Mouse (Mus musculus): ENCODE results near the gene Ep400.

The Ep400 gene

DNA sequence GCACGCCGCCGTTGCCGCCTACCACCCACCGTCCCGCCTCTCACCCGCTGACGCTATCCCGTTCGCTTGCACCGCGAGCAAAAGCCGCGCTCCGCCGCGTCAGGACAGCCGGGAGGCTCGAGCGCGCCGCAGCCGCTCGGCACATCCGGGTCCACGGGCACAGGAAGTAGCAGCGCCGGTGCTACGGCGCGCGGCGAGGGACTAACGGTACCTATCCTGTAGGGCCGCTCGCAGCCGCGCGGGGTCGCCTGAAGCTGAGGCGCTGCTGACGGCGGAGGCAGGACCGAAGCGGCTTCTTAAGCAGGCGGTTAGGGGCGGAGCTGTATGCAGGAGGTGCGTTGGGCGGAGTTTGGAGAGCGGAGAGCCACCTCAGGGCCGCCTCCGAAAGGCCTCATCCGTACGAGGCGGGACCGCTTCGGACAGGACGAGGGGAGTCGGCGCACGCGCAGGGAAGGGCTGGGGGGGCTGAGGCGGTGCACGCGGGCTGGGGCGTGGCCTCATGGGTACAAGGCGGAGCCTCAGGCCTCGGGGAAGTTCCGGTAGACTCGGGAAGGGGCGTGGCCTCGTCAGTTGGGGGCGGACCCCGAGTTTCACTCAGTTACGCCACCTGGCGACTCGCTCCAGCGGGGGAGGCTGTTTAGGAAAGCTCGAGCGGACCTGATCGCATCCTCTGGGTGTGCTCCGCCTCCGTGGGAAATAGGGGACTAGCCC, at the start of gene Ep400:
TSS of gene Ep400 (minus strand) at position 270 of the 711 bp plus-strand sequence.
- peak; percentile 100 for DNase-seq (ENCODE audit: low spot score)

DNA sequence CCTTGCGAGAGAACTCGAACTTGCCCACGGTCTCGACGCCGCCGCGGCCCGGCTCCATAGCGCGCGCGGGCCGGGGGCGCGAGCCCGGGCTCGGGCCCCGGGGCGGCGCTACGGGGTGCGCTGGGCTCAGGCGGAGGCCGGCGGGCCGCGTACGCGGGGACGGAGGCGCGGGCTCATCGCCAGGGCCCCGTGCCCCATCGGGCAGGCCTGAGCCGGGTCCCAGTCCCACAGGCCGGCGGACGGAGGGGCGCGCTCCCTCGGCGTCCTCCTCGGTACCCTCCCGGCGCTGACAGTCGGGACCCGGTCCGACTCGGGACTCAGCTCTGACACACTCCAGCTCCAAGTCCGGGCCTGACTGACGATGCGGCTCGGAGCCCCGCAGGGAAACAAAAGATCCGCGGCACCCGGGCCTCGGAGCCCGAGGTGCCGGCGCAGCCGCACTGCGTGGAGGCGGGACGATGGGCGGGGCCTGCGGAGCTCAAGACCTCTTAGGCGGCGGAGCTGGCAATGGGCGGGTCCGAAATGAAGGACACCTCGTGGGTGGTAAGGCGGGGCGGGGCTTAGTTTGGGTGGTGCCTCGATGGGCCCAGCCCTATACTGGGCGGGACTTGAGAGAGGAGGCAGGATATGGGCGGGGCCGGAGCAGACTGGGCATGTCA, 39.3 kb upstream of the Ep400 start, which contains the start of gene Ulk1:
TSS of gene Ulk1 (minus strand) at position 431 of the 659 bp plus-strand sequence.
- DNase-seq (ENCODE audit: low spot score) = peak; percentile 100

DNA sequence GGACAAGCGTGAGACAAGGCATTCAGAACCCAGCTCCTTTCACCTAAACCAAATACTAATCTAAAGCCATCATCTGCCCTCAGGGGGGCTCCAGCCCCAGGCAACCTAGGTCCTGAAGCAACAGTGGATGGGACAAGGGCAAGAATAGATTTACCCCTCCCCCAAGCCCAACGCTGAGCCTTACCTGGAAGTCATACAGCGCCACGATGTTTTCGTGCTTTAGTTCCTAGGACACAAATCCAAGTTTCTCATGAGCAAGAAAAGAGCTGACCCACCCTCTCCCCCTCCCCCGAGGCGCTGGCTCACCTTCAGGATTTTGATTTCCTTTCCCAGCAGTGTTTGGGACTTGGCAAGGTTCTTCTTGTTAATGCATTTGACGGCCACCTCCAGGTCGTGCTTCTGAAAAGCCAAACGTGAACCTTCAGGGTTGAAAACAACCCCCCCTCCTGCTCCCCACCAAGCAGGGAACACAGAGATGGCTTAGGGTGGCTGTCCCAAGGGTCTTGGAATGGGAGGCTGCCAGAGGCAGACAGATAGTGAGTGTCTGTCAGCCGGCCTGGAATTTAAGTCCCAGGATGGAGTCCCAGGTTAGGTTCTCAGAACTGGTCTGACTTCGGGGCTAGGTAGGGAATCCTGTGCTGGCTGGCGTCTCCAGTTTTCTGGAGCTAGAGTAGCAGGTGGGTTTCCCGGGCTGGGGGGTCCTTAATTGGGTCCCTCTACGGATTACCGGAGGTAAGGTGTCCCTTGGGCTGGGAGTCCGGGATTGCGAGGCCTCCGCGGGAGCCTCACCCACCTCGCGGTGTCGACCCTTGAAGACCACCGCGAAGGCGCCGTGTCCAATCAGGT, 38.5 kb upstream of the Ep400 start:
- DNase-seq (ENCODE audit: low spot score) = peak; percentile 51

DNA sequence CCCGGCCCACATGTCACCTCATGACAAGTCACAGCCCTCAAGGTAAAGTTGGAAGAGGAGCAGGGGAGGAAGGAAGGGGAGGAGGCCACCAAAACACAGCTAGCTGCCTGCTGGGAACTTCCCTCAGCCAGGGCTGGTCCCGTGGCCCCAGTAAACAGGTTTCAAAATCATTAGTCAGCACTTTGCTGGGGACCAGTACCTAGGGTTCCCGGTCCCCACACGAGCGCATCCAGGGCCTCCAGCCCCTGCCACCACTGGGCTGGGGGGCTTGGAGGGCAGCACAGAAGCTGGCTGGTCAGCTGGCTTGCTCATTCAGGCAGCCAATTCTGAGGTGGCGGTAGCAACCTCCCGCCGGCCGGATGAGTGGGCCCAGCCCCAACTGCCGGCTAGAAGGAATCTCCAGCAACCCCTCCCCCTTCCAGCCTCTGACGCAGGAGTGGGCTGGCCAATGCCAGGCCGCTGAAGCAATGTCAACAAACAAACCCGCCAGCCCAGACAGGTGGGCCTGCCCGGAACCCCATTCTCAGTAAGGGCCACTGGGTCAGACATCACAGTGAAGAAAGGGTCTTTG, 37.6 kb upstream of the Ep400 start:
- DNase-seq (ENCODE audit: low spot score) = peak; percentile 88

- DNase-seq (ENCODE audit: low spot score) = no peak
Observed at GRCm38 (mm10) chr5:110807453-110807852, 36.9 kb upstream of the Ep400 start.

DNA sequence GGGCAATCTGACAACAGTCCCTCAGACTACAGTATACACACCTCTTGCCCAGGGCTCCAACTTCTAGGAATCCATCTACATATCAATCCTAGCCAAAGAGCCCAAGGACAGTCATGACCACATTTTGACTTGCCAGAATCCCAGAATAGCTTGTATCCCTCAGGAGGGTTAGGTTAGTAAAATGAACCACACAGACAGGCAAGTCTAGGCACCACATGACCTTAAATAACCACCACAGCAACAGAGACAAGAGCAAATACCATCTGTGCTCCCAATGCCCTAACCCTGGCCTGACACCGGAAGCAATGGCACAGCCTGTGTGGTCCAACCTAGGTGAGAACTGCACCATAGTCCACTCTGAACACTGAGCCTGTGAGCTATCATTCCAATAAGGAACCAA, 36.2 kb upstream of the Ep400 start:
- DNase-seq (ENCODE audit: low spot score) = no peak

DNA sequence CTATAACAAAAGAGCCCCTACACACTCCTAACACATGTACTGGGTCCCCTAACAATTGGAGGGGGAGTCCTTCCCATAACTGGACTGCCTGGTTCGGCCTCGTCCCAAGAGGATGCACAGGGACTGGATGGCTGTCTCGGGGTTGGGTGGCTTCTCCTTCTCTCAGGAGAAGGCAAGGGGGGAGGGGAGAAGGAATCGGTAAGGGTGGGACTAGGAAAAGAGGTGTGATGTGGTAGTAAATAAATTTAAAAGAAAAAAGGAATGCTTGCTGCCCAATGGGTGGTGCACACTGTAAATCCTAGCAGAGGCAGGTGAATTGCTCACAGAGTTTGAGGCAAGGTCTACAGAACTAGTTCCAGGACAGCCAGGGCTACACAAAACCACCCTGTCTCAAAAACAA, 35.6 kb upstream of the Ep400 start:
- DNase-seq (ENCODE audit: low spot score) = no peak

DNA sequence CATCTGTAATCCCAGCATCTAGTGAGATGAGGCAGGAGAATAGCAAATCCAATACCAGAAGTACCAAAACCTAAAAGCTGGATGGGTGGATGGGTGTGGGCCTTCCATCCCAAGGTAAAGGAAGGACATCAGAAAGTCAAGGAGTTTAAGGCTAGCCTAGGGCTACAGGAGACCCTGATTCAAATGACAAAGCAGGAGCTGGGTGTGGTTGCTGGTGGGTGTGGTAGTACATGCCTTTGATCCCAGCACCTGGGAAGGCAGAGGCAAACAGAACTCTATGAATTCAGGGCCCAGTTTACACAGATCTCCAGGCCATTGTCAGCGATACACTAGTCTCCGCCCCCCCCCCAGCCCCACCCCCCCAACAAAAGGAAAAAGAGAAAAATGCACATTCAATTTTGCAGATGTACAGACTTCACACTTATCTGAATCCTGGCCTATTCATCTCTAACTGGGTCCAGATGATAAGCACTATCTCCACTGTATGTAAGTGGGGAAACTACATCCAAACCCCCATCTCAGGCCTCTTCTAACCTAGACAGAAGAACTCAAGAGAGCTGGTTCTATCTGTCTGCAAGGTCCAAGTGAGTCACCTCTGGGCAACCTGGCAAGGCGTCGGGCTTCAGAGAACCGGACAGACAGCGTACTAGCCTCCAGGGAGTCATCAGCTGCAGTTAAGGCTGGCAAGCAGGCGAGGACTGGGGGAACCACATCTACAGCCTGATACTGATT, 33.7 kb upstream of the Ep400 start:
- no peak for DNase-seq (ENCODE audit: low spot score)

DNA sequence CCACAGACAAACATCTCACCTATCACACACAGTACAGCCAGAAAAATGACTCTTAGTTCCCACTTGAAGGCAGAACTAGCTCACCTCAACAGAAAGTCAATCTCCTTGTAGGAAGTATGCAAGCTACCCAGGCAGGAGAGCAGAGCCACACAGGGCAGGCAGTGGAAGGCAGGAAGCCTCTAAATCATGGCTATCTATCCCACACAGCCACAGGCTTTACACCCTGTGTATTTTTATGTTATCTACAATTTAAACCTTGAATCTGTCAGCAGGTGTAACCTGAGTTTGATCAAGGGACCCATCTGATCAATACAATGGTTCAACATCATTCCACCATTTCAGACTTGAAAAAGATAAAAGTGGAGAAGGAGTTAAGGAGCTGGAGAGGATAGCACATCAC, 32.3 kb upstream of the Ep400 start:
- DNase-seq (ENCODE audit: low spot score) = no peak

DNA sequence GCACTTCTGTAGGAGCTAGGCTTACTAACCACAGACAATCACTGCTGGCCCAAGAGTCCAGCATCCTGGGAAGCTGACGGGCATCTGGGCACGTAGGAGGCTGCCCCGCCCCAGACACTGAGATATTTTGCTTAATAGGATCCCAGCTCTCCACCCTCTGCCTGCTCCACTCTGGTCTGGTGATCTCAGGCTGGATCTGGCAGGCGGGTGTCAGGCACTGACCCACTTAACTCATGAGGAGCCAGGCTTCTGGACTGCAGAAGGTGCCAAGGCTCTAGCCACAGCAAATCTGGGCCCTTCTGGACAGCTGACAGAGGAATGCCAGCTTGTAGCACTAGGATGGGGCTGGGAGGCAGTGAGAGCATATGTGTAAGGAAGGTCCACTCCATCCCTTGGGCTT, 31.7 kb upstream of the Ep400 start:
- no peak for DNase-seq (ENCODE audit: low spot score)

DNA sequence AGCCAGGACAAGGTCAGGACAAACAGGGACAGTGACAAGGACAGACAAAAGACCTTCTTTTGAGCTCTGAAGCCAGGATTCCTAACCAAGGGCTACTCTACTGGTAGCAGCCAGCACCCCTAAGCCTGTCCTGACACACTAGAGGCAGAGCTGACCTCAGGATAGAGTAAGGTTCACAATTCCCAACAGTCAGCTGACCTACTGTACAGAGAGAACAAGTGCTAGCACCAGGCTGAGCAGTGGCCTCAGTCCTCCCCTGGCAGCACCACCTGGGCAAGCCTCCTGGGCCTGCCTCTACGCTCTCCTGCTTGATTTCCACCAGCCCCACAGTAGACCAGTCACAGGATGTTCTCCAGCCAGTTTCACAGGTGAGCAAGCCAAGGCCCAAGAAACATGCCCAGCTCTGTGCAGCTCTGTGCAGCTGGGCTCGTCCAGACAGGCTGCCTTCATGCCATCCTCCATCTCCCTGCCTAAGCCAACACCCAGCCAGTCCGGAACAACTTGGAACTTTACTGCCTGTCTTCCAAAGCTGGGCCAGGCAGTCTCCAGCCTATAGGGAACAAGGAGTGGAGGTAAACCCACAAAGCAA, 30.6 kb upstream of the Ep400 start:
- DNase-seq (ENCODE audit: low spot score) = no peak

DNA sequence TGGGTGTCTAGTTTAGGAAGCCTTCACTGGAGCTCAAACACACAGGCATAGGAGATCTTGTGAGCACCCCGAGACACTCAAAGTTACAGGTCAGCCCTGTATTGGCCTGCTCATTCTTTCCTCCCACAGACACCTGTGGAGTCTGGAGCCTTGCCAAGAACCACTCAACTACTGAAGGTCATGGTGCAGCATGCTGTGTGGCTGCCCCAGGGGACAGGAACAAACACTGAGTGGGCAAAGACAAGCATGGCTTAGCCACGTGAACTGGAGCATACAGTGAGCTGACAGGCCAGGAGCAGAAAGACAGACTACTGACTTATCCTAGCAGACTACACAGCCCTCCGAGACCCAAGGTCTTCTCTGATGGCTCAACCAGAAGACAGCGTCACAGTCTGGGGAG, 27.2 kb upstream of the Ep400 start:
- DNase-seq (ENCODE audit: low spot score) = no peak

DNA sequence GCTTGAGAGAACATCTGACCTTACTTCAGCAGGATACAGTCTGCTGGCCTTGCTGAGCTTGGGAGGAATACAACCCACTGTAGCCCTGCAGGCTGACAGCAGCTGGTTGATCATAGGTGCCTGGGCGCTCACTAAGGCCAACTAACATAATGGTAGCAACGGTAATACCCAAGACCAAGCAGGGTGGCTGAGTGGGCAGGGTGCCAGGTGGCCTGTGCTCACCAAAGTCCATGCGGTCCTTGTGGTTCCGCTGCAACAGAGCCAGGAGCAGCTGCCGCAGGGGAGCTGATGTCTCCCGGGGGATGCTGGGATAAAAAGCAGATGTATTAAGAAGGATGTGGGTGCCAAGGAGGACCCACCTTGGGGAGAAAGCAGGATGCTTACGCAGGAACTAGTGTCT, 23.8 kb upstream of the Ep400 start:
- DNase-seq (ENCODE audit: low spot score) = no peak

- peak; percentile 72 for DNase-seq (ENCODE audit: low spot score)
Observed at GRCm38 (mm10) chr5:110788684-110789083, 18.2 kb upstream of the Ep400 start.

DNA sequence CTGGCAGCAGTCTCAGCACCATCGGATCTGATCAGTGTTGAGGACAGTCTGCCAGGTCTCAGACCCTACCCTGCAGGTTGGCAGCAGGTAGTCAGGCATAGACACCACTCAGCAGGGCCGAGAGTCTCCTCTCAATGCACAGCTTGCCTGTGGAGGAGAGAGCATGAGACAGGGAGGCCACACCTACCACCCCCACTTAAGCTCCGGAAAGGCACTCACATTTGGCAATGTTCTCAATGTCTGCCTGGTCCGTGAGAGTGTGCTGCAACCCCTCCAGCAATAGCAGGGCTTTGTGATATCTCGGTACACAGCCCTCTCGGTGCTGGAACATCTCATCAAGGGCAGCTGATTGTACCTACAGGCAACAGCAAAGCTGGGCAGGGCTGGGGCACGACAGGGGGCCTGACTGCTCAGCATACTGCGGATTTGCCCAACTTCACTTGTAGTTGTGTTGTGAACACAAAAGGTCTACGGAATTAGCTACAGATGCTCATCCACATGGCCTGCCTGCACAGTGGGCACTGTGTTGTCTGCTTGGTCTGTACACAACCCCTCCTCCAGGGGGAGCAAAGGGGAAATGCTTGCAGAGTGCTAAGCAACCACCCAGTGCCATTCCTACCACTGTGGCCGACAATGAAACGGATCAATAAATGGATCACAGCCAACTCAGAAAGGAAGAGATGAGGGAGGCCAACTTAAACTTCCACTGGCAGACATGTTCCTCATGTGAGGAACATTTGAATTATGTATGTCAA, 15.7 kb upstream of the Ep400 start:
- DNase-seq (ENCODE audit: low spot score) = no peak

DNA sequence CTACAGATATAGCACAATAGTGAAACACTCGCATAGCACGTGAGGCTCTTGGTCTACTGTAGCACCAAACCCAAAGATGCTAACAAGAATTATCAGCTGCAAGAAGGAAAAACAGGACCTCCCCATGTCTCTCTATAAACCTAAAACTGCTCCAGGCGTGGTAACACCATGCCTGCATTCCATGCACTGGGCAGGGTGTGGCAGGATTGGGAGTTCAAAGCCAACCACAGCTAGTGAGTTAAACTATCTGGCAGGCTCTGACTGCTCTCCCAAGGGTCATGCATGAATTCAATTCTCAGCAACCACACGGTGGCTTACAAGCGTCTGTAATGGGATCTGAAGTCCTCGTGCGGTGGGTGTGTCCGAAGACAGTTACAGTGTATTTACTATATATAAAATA, 12.6 kb upstream of the Ep400 start:
- DNase-seq (ENCODE audit: low spot score) = no peak

GRCm38 (mm10) chr5:110781529-110782238, 11.2 kb upstream of the Ep400 start:
- no peak for DNase-seq (ENCODE audit: low spot score)

- DNase-seq (ENCODE audit: low spot score) = no peak
Observed at GRCm38 (mm10) chr5:110780761-110781528, 10.4 kb upstream of the Ep400 start.

All from retina, embryonic 14.5 days (tissue).